Mouse (Mus musculus) kidney, postnatal 36 days (tissue): ENCODE measurements around the gene Mta1.

Experiments
- DNase-seq, 2 experiments: peaks; one replicate each; pipeline ENCODE4 v3.0.0; 2021 to 2022; ENCODE audit warnings: mixed read lengths in 2 of 2

Gene Mta1

DNA sequence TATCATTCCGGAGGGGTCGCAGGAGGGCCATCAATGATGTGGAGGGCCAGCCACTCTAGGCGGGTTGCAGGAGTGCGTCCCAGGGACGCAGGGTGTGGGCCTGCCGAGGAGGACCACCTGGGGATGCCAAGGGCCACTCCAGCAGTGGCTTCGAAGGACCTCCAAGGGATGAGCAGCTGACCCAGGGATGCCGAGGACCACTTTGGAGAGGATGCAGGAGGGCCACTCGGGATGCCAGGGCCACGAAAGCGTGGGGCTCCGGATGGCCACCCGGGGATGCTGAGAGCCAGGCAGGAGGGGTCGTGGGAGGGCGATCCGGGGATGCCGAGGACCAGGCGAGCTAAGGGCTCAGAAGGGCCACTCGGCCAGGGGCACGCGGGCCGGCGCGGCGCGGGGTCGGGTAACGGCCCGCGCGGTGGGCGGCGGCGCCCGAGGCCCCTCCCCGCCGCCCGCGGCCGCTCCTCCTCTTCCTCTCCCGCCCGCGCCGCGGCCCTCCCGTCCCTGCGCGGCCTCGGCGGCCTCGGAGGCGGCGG is at the start of gene Mta1:
TSS of gene Mta1 (plus strand) at position 530 of the 533 bp plus-strand sequence.
- peak; percentile 45 to 81 for DNase-seq

DNA sequence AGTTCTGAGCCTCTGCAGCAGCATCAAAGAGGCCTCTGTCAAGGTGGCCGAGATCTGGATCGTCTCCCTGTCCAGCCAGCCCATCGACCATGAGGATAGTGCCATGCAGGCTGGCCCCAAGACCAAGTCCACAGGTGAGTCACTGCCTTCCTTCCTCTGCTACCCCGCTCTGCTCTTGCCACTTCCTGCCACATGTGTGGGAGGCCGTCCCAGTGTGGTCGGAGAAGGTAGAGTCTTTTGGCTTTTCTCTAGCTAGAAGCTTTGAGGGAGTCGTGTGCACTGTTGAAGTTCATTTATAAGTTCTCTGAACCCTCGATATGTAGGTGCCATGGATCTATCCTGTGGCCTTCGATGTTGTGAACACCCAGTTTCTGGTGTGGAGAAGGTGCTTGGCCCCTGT is 48.2 kb upstream of the Mta1 start:
- DNase-seq = no peak

DNA sequence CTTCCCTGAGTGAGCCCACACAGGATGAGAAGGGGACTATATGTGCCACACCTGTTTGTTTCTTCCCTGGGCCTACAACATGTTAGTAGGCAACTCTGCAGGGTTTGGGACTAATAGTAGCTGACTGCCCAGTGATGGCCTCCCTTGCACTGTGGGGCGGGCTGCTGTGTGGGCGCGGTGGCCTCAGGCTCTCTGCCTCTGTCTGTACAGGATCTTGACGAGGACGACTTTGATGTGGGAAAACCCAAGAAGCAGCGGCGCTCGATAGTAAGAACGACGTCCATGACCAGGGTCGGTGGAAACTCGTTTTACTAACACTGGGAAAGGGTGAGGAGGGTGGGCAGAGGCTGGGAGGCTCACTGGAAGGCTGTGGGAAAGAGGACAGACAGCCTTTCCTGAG is 47.4 kb upstream of the Mta1 start:
- no peak for DNase-seq

DNA sequence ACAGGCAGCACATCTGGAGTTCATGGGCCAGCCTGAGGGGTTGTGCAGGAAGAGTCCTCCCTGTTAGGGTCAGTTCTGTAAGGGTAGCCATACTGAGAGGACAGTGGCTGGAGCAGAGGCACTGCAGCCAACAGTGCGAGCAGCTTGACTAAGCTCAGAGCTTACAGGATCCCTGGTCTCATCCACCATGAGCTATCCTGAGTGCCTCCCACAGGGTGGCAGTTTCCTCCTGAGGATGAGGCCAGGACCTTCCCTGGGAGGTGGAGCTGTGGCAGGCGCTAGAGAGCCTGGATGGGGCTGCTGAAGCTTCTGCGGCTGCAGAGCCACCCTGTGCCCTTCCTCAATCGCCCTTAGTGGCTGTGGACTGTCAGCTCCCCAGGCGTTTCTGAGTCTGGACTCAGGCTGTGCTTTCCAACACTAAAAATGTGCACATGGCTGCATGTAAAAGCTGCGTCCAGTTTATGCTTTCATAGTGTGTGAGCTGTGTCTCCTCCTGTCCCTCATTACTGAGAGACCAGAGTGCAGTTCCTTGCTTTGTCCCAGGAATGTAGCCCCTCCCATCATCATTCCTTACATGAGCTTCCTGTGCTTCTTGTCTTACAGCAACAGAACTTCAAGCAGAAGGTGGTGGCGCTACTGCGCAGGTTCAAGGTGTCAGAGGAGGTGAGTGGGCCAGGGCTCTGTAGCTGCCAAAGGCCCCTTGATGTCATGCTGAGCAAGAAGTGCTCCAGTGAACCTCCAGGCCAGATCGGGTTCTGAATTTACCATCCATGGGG is 46.3 kb upstream of the Mta1 start:
- DNase-seq = peak; percentile 25 to 38

DNA sequence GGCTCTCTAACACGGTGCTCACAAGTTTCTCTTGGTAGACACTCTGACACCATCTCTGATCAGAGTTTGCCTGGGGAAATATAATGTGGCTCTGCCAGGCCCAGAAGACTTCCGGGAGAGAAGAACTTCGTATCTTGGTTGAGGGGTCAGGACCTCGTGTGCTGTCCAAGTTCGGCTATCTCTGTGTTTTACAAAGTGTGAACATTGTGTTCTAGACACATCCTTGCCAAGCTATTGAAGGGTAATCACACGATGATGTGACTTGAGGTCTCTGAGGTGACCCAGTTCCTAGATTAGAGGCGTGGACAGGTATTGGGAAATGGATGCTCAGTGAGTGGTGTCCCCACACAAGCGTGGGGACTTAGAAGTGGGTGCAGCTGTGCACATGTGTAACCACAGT is 42.0 kb upstream of the Mta1 start:
- DNase-seq = no peak

DNA sequence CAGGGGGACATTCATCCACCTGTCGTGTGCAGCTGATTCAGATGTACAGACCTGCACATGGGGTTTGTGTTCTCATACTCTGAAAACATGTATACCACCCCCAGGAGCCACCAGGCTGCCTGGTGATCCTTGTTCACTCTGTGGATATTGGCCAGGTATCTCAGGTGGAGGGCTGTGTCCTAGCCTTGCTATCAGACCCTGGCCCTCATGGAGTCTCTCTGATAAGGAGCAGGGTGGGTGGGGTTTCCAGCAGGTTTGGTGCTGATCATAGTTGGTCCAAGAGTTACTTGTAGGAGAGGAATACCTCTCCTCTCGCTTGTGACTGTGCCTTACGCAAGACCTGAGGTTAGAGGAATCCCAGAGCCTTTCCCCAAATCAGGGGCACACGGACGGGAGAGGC is 37.9 kb upstream of the Mta1 start:
- no peak for DNase-seq

DNA sequence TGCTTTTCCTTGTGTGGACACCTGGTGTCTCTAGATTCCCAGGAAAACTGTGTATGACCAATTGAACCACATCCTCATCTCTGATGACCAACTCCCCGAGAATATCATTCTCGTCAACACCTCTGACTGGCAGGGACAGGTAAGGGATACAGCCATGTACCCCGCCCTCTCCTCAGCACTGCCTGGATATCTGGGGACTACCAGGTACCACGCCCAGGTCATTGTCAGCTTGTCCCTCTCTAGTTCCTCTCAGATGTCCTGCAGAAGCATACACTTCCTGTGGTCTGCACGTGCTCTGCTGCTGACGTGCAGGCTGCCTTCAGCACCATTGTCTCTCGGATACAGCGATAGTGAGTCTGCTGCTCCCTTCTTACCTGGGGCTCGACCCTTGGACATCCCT is 36.5 kb upstream of the Mta1 start:
- no peak for DNase-seq

DNA sequence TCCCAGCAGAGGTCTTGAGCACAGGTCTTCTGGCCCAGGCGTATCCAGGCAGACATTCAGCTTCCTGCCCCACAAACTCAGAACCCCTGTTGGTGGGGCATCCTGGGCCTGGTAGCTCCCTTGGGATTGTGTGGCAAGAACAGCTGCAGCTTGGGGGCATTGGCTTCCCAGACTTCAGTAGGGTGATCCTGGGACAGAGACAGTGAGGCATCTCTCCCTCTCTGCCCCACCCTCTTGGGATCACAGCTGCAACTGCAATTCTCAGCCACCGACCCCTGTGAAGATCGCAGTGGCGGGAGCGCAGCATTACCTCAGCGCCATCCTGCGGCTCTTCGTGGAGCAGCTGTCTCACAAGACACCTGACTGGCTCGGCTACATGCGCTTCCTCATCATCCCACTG is 35.9 kb upstream of the Mta1 start:
- no peak for DNase-seq

DNA sequence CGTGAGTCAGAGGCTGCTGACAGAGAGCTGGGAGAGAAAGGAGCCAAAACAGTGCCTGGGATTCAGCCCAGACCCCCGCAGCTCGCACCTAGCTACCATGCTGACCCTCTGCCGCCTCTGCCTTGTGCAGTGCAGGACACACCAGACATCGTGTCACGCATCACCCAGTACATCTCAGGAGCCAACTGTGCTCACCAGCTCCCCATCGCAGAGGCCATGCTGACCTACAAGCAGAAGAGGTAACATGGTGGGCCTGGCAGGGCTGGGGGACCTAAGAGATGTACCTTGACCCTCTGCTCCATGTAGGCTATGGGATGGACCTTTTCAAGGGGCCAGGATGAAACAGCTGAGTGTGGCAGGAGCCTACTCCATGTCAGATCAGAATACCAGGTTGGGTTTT is 34.4 kb upstream of the Mta1 start:
- DNase-seq = no peak

DNA sequence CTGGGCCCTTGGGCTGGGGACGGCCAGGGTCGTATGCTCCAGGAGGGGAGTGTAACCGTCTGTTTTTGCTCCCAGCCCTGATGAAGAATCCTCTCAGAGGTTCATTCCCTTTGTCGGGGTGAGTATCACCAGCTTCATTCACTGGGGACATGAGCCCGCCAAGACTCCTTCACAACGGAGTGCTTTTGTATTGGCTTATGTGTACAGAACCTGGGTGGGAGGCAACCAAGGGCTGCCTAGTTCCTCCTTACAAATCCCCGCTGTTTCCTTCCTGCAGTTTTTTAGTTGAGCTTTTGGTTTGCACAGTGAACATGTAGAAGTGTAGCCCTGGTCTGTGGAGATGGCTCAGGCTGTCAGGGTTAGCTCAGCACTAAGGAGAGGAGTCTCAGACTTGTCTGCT is 30.1 kb upstream of the Mta1 start:
- DNase-seq = no peak

DNA sequence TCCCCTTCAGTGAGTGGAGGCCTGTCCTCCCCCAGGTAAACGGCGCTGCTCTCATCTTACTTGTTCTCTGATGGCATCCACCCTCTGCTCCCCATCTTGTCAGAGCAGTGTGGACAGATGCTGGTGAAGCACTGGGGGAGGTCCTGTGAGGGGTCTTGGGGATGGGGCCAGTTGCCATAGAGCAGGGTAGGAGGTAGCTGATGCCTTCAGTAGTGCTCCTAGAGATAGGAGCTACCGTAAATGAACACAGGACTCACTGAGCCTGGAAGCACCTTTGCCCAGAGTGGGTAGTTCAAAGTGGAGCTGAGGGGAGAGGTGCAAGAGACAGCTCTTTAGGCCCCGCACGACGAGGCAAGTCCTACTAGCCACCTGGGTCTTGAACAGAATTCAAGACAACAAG is 28.7 kb upstream of the Mta1 start:
- no peak for DNase-seq

DNA sequence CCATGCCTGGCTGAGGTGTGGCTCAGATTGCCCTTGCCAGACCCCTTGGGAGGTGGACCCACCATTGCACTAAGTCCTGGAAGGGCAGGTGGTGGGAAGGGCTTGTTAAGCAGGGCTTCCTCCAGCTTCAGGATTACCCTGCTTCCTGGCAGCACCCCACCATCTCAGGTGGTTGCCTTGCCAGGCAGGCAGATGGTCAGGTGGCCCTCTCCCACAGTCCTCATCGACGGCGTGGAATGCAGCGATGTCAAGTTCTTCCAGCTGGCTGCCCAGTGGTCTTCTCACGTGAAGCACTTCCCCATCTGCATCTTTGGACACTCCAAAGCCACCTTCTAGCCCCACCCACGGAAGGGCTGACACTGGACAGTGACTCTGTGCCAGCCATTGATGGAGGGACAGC is 26.8 kb upstream of the Mta1 start:
- DNase-seq = no peak

DNA sequence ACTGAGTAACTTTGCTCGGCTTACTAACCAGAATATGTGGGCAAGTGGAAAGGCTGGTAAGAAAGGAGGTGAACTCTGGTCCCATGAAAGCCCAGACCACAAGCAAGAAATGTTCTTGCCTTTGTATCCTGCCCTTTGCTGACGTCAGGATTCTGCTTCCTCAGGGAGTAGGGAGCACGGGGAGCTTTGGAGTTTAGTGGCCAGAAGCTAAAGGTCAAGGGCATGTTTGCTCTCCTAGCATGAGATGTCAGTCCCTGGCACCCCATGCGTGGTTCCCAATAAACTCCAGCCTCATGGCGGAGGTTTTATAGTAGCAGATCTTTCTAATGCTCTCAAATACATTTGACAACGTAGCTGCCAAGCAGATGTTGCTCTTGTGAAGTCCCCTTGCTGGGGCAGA is 26.3 kb upstream of the Mta1 start:
- no peak for DNase-seq

DNA sequence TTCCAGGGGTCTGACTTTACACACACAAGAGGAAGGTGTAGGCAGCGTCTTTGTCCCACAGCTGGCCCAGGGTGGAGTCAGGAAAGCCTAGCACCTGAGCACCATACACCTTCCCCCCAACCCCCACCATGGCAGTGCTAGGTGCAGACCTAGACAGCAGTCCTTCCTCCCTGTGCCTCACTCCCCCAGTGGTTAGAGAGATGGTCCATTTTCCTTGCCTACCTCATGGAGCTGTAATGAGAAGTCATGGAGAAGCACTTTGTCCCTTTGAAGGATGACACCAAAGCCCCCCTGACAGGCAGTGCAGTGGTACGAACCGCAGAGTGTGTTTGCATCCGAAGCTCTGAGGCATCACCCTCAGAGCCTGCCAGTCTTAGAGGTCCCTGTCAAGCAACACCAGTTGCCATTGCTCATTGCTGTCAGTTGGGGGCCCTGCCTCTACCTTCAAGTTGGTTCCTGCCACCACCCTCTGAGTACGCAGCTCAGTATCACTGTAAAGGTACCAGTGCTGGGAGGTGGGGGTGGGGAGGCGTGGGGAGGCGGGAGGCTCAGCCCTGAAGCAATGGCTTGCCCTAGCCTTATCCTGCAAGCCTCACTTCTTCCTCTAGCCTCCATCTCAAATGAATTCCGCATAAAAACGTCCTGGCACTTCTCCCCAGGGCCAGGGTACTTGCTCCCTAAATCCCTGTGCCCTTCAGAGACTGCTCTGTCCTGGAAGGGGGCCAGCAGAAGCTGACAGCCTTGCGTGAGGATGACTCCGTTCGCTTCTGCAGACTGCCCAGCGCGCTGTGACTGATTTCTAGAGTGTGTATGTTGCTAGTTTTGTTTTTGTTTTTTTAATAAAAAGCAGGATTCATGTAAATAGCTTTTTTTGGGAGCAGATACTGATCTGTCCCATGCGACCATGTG is 24.4 kb upstream of the Mta1 start:
- peak; percentile 18 to 22 for DNase-seq

DNA sequence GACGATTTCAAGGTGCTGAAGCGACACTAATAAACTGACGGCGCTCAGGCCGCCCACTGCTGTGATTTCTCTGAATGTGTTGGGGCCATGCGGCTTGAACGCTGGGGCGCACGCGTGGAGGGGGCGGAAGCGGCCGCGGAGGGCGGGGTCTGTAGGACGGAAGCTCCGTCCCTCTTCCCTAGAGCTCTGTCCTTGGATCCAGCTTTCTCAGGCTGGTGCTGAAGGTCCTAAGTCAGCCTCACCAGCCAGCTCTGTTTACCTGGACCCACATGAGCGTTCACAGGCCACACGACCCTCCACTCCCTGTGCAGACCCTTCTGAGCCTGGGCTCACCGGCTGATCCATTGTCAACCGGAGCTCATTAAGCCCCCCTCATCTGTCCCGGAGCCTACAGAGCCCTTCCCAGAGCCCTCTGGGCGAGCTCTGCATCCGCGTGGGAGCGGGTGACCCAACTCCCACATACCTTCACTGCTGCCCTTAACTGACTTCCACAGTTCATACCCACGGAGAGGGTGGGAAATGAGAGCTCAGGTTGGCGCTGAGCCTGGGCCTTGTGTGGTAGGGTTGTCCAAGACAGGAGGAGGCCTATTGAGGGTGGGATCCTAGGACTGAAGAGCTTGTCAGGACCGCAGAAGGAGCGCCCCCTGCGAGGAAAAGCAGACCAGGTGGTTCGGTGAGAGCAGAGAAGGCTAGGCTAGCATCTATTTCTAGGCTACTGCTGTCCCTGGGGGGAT is 23.6 kb upstream of the Mta1 start, which contains the start of gene Tex22:
TSS of gene Tex22 (plus strand) at position 174 of the 734 bp plus-strand sequence.
- peak; percentile 91 to 94 for DNase-seq

DNA sequence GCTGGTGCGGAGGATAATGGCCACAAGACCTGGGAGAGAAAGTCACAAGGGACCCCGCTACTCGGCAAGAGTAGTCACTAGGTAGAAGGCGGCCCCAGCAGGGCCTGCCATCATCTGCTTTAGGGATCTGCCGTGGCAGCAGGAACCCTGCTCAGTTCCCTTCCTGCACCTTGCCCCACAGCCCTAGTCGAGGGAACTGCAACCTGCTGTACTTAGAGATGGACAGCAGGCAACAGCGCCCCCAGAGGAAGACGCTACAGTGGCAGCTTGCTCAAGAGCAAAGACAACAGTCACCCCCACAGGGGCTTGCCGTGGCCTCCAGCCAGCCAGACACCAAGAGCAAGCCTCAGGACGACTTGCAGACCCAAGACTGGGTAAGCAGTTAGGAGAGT is 23.0 kb upstream of the Mta1 start:
- peak; percentile 89 to 94 for DNase-seq

DNA sequence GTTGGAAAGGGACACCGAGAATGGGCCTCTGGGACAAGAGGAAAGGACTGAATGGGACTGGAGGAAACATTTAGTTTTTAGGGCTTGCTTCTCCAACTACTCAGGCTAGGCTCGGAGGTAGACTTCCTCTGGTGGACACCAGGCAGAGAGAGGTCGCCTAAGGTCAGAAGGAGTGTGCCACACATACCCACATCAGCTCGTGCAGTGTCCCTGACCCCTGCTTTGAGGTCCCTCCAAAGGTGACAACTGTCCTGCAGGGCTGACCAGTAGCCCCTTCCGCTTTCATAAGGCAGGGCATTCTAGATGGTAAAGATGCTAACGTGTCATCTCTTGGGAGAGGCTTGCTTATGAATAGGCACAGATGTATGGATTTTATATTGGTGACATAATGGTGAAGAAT is 22.6 kb upstream of the Mta1 start:
- DNase-seq = no peak

DNA sequence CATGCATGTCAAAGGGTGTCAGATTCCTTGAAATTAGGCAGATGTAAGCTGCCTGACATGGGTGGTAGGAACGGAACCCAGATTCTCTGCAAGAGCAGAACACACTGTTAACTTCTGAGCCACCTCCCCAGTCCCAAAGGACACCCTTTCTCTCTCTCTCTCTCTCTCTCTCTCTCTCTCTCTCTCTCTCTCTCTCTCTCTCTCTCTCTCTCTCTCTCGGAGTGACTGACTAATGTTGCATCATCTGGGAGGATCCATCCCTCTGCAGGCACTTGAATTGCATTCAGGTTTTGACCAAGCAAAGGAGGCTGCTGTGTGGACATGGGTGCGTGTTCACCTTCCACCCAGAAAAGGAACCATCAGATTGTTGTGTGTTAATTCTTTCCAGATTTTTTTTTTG is 10.8 kb upstream of the Mta1 start:
- DNase-seq = no peak

DNA sequence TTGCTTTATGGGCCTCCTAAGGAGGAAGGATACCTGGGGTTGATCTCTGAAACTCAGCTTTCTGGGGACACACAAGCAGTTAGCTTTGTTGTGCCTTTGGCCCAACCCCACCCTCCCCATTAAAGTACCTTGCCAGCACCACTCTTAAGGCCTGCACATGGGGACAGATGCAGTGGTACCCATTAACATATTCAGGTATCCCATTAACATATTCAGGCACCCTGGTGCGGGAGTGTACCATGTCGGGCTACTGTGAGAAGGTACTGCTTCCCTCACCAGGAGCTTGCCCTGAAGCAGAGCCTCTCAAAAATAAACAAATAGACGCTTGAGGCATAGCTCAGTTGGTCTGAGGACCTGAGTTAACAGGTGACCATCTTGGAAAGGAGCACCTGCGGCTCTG is 10.1 kb upstream of the Mta1 start:
- DNase-seq = no peak

DNA sequence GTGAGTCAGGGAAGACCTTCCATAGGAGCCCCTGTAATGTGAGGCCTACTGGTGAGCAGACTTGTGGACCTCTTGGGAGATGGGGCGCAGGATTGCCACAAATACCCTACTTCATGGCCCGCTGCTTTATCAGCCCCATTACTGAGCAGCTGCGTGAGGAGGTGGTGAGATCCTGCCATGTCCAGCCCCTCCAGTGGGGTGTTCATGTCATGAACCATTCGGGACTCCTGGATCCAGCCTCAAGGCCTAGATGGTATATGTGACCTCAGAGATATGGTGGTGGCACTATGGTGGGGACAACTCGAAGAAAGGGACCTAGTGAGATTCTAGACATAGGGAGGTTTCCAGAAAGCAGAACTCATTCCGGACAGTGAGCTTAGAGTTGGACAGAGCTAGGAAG is 9.0 kb upstream of the Mta1 start:
- no peak for DNase-seq

DNA sequence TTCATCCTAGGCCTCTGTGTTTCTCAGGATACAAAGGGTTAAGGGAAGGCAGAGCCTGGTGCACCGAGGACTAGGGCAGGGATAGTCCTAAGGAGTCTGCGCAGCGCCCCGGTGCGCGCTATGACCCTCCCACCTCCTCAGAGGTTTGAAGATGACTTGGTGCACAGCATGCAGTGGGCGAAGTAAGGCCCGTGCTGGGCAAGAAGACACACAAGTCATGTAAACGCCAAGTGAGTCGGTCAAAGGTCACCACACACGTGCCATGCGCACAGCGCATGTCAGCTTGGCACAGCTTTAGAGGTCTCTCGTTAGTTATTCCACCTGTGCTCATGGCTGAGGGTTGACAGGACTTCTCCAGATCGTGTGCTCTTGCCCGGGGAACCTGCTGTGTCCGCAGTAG is 8.0 kb upstream of the Mta1 start:
- DNase-seq = peak; percentile 44 to 55

DNA sequence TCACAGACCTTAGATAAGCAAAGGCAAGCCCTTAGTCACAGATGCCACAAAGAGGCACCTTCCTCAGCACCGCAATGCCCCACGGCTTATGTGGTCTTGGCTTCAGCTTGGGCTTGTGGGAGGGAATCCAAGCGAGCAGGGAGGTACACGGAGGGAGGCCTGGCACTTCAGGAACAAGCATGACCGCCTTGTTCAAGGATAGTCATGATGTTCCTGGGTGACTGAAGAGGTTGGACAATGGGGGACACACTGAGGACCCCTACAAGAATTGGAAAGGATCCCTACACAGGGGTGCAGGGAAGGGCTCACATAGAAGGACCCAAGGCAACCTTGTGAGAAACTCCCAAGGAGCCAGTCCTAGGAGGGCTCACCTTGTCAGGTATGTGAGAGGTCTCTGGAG is 1.0 kb upstream of the Mta1 start:
- no peak for DNase-seq

DNA sequence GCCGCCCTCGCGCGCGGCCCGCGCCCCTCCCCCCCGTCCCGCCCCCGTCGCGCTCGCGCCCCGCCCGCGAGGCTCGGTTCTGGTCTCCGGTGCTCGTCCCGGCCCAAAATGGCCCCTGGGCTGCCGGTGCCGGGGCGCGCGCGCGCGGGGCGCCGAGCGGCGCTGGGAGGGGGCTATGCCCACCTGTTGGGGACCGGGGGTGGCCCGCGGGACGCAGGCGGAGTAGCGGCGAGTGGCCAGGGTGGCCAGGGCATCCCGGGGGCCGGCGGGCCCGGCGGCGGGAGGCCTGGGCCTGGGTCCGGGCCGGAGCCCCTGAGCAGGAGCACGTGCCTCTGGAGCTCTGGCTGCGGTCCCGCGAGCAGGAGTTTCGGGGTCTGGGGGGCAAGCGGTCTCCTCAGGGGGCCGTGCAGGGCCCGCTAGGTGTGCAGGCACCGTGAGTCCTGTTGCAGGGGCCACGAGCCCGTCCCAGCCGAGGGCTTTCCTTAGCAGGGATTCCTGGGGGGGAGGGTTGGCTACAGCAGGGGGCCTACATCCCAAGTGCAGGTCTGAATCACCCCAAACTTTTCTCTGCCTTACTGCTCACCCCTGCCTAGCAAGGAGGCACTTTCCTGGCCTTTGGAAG is 563 bp downstream of the Mta1 start:
- peak in 1 of 2 experiments; percentile 57 for DNase-seq
